Mouse (Mus musculus) urinary bladder, postnatal 4 days (tissue): ENCODE measurements around the gene Gm20896.
"Not testable (repeated sequence)": the region's sequence is repeated elsewhere in the genome, so short reads cannot be mapped to it uniquely, and the experiment has no call there.

Experiments
- DNase-seq, 2 experiments: peaks; one replicate each; pipeline ENCODE4 v3.0.0; 2021 to 2022; ENCODE audit warnings: low spot score in 2 of 2

The Gm20896 gene

GRCm38 (mm10) chrY:35921426-35921825 is at the start of gene Gm20896:
Gm20896 (minus strand) TSS chrY:35921526.
- not testable (repeated sequence) for DNase-seq
